Mouse (Mus musculus) megakaryocyte, embryonic 14.5 days (primary cell): Measurements from ENCODE around the gene Asgr1. TPM values are rescaled to one million over a fixed set of nuclear protein-coding genes. Genes with fewer than 3 reads are reported as not detected.

Experiments used
- H3K27me3 ChIP-seq: replicated peaks from 2 replicates; pipeline ENCODE3; 2012; ENCODE audit warnings: inconsistent platforms
- H3K36me3 ChIP-seq: replicated peaks from 2 replicates; pipeline ENCODE3; 2012; ENCODE audit warnings: low read length, inconsistent platforms, mixed read lengths
- H3K4me1 ChIP-seq: 2 replicates; pipeline ENCODE4 v1.6.1; 2012; ENCODE audit warnings: inconsistent platforms
- H3K4me3 ChIP-seq: replicated peaks from 2 replicates; pipeline ENCODE3; 2012; ENCODE audit warnings: moderate library complexity, mild to moderate bottlenecking, inconsistent platforms
- H3K9me3 ChIP-seq: 2 replicates; pipeline ENCODE4 v1.6.1; 2012; ENCODE audit warnings: inconsistent platforms
- FLI1 ChIP-seq: IDR thresholded peaks from 2 replicates; pipeline ENCODE4 v1.6.1; 2012; ENCODE audit warnings: low read length, inconsistent platforms, mixed read lengths
- GATA1 ChIP-seq: IDR thresholded peaks from 3 replicates; pipeline ENCODE4 v1.6.1; 2012; ENCODE audit warnings: mixed read lengths, low read length, inconsistent platforms, borderline replicate concordance
- polyA plus RNA-seq: library from polyadenylated mRNA; stranded (reverse); fragments of >175 nt; gene quantifications from 2 replicates; pipeline ENCODE4 v1.2.3, GENCODE M21; 2012; ENCODE audit warnings: low replicate concordance; ENCODE audit not compliant: insufficient read depth

Asgr1 gene
- polyA plus RNA-seq, 1 experiment = 0.36 TPM

- H3K27me3 ChIP-seq = peaks cover 61% of the 10 kb centered on the region
- H3K4me3 ChIP-seq = no peak overlapping the region
- peaks cover 15% of the 10 kb centered on the region for H3K9me3 ChIP-seq
- peaks cover 26% of the 10 kb centered on the region for H3K4me1 ChIP-seq
- H3K36me3 ChIP-seq = no peaks in the 10 kb centered on the region
- TF ChIP-seq FLI1 (no peak), GATA1 (no peak)
Observed at GRCm38 (mm10) chr11:70080803-70081590, 27.1 kb downstream of the Asgr1 start.

- TF ChIP-seq GATA1 (no peak), FLI1 (no peak)
- peaks cover 30% of the 10 kb centered on the region for H3K9me3 ChIP-seq
- peaks cover 24% of the 10 kb centered on the region for H3K4me1 ChIP-seq
- H3K27me3 ChIP-seq = peaks cover 63% of the 10 kb centered on the region
- no peaks in the 10 kb centered on the region for H3K36me3 ChIP-seq
- no peak overlapping the region for H3K4me3 ChIP-seq
Observed at GRCm38 (mm10) chr11:70084563-70084962, 30.7 kb downstream of the Asgr1 start.

DNA sequence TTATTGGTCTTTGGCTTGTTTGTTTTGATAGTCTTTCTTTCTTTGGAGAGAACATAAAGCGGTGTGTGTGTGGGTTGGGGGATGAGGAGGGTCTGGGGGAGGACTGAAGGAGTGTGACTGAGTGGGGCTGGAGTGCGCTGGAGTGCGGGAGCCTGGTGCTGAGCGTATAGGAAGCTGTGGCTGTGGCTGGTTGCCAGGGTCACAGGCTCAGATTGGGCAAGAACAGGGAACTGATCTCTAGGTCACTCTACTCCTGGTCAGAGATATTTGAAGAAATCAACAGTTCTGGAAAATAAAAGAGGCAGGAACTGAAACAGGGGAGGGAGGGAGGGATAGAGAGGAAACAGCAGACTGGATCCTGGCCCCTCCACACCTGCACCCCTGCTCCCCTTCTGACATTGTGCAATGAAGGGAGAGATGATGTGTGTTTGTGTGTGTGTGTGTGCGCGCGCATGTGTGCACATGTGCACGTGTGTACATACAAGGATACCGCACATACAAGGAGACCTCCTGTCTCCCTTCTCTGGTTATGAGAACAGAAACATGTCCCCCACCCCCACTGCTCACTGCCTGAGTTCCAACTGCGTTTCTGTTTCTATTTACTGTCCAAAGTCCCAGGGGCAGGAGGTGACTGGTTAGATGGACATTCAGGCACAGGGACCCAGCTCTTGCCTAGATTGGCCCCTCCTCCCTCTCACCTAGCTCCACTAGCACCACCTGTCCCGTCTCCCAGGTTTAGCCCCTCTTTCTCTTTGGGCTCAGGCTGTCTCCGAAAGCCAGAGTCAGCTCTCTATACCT, 38.3 kb downstream of the Asgr1 start, which contains the start of gene Asgr2:
Gene Asgr2 (plus strand): TSS at position 659 of the 798 bp plus-strand sequence.
- Histone ChIP-seq H3K27me3 (peaks cover 65% of the 10 kb centered on the region), H3K4me1 (peaks cover 4% of the 10 kb centered on the region; the same call in 1 of the 2 replicates), H3K9me3 (peaks cover 7% of the 10 kb centered on the region), H3K4me3 (peak within 1 kb of the TSS; percentile 51), H3K36me3 (no peaks in the 10 kb centered on the region)
- TF ChIP-seq FLI1 (no peak), GATA1 (no peak)

GRCm38 (mm10) chr11:70097396-70097795, 43.5 kb downstream of the Asgr1 start:
- Histone ChIP-seq H3K9me3 (peaks cover 15% of the 10 kb centered on the region), H3K36me3 (no peaks in the 10 kb centered on the region), H3K4me1 (peaks cover 10% of the 10 kb centered on the region), H3K27me3 (peaks cover 70% of the 10 kb centered on the region), H3K4me3 (no peak overlapping the region)
- TF ChIP-seq GATA1 = no peak
- TF ChIP-seq FLI1 = no peak

DNA sequence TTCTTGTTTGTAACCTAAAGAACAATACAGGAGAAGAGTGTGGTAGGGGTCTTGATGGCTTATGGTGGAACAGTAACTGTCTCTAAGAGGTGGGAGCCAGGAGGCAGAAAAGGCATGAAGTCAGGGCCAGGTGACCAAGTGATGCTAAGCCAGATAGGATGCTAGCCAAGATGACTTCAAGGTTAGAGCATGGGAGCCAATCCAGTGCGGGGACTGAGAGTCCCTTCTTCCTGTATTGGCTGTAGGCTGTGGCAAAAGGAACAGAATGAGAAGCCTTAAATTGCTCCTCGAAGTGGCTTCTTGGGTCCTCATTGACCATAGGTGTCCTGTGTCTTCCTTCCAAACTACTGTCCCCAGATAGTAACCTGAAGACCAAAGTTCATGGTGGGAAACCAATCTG, 45.2 kb downstream of the Asgr1 start:
- TF ChIP-seq FLI1 (no peak), GATA1 (no peak)
- Histone ChIP-seq H3K4me1 (peaks cover 10% of the 10 kb centered on the region), H3K9me3 (peaks cover 15% of the 10 kb centered on the region), H3K27me3 (peaks cover 67% of the 10 kb centered on the region), H3K36me3 (no peaks in the 10 kb centered on the region), H3K4me3 (no peak overlapping the region)

DNA sequence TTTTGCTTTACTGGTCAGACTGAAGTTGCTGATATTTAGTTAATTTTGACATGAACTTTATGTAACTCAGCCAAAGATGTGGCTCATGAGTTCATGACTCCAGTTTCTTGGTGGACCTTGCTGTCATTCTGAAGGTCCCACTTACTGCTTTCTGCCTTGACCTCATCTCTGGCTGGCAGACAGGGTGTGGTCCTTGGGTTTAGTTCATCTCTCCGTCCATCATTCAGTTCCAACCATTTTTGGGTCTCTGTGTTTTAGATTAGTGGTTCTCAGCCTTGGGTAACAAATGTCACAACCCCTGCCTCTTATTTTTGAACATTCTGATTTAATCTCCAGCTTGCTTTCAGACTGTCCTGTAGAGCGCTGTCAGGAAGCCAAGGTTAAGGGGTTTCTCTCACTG, 45.9 kb downstream of the Asgr1 start:
- H3K4me1 ChIP-seq = peaks cover 10% of the 10 kb centered on the region
- TF ChIP-seq GATA1 = no peak
- no peak for TF ChIP-seq FLI1
- peaks cover 15% of the 10 kb centered on the region for H3K9me3 ChIP-seq
- no peaks in the 10 kb centered on the region for H3K36me3 ChIP-seq
- H3K4me3 ChIP-seq = no peak overlapping the region
- H3K27me3 ChIP-seq = peaks cover 68% of the 10 kb centered on the region

GRCm38 (mm10) chr11:70103701-70104315, 49.9 kb downstream of the Asgr1 start:
- Histone ChIP-seq H3K36me3 (no peaks in the 10 kb centered on the region), H3K4me1 (peaks cover 12% of the 10 kb centered on the region)

GRCm38 (mm10) chr11:70107085-70107484, 53.2 kb downstream of the Asgr1 start:
- Histone ChIP-seq H3K4me1 (peaks cover 18% of the 10 kb centered on the region), H3K4me3 (no peak overlapping the region), H3K9me3 (no peaks in the 10 kb centered on the region), H3K36me3 (no peaks in the 10 kb centered on the region), H3K27me3 (peaks cover 41% of the 10 kb centered on the region)
- TF ChIP-seq GATA1 (no peak), FLI1 (no peak)

More at GRCm38 (mm10) chr11:70103701-70104315, 49.9 kb downstream of the Asgr1 start:
- no peak overlapping the region for H3K4me3 ChIP-seq
- peaks cover 55% of the 10 kb centered on the region for H3K27me3 ChIP-seq
- H3K9me3 ChIP-seq = peaks cover 4% of the 10 kb centered on the region
- no peak for TF ChIP-seq GATA1
- no peak for TF ChIP-seq FLI1

Other genes with a start within 250 kb of the Asgr1 start
- not detected in 2 replicates for gene Tmem102, start 248.5 kb upstream of the Asgr1 start, polyA plus RNA-seq
- gene Gm39566, start 238.8 kb upstream of the Asgr1 start, polyA plus RNA-seq = not detected in 2 replicates
- not detected in 2 replicates for gene Spem2, start 235.6 kb upstream of the Asgr1 start, polyA plus RNA-seq
- gene Spem1, start 231.9 kb upstream of the Asgr1 start, polyA plus RNA-seq = not detected in 2 replicates
- gene Nlgn2, start 216.3 kb upstream of the Asgr1 start, polyA plus RNA-seq = 4.9 and 17.7 TPM in 2 replicates
- gene Tmem256, start 215.6 kb upstream of the Asgr1 start, polyA plus RNA-seq = 742 and 1,105 TPM in 2 replicates
- 41.3 and 79.4 TPM in 2 replicates for gene Plscr3, start 207.7 kb upstream of the Asgr1 start, polyA plus RNA-seq
- gene Tnk1, start 195.4 kb upstream of the Asgr1 start, polyA plus RNA-seq = not detected in 2 replicates
- gene Tmem95, start 176.1 kb upstream of the Asgr1 start, polyA plus RNA-seq = not detected in 2 replicates
- 0.98 TPM in 1 of 2 replicates, not detected in the other for gene Kctd11, start 172.7 kb upstream of the Asgr1 start, polyA plus RNA-seq
- 47.6 and 58.4 TPM in 2 replicates for gene Acap1, start 158.5 kb upstream of the Asgr1 start, polyA plus RNA-seq
- gene 2810408A11Rik, start 153.1 kb upstream of the Asgr1 start, polyA plus RNA-seq = 0.25 TPM in 1 of 2 replicates, not detected in the other
- gene Neurl4, start 153.0 kb upstream of the Asgr1 start, polyA plus RNA-seq = 17.6 and 26.8 TPM in 2 replicates
- 116 and 124 TPM in 2 replicates for gene Gps2, start 140.2 kb upstream of the Asgr1 start, polyA plus RNA-seq
- gene Eif5a, start 132.1 kb upstream of the Asgr1 start, polyA plus RNA-seq = 2,079 and 2,119 TPM in 2 replicates
- 0.75 TPM in 1 of 2 replicates, not detected in the other for gene Ybx2, start 118.3 kb upstream of the Asgr1 start, polyA plus RNA-seq
- gene Slc2a4, start 105.9 kb upstream of the Asgr1 start, polyA plus RNA-seq = not detected in 2 replicates
- gene Cldn7, start 89.3 kb upstream of the Asgr1 start, polyA plus RNA-seq = not detected in 2 replicates
- 289 and 291 TPM in 2 replicates for gene Ctdnep1, start 72.9 kb upstream of the Asgr1 start, polyA plus RNA-seq
- gene Elp5, start 71.6 kb upstream of the Asgr1 start, polyA plus RNA-seq = 11.0 TPM in 1 of 2 replicates, not detected in the other
- gene Gabarap, start 62.9 kb upstream of the Asgr1 start, polyA plus RNA-seq = 495 and 977 TPM in 2 replicates
- gene Phf23, start 58.3 kb upstream of the Asgr1 start, polyA plus RNA-seq = 24.1 and 85.6 TPM in 2 replicates
- 28.6 and 64.4 TPM in 2 replicates for gene Dvl2, start 53.5 kb upstream of the Asgr1 start, polyA plus RNA-seq
- 12.7 and 34.2 TPM in 2 replicates for gene Acadvl, start 38.7 kb upstream of the Asgr1 start, polyA plus RNA-seq
- gene Dlg4, start 37.1 kb upstream of the Asgr1 start, polyA plus RNA-seq = 16.1 and 22.0 TPM in 2 replicates
- 0.09 TPM in 1 of 2 replicates, not detected in the other for gene Asgr2, start 38.6 kb downstream of the Asgr1 start, polyA plus RNA-seq
- not detected in 2 replicates for gene Mgl2, start 76.2 kb downstream of the Asgr1 start, polyA plus RNA-seq
- 0.93 TPM in 1 of 2 replicates, not detected in the other for gene Clec10a, start 102.1 kb downstream of the Asgr1 start, polyA plus RNA-seq
- gene Slc16a11, start 158.7 kb downstream of the Asgr1 start, polyA plus RNA-seq = not detected in 2 replicates
- gene Slc16a13, start 167.0 kb downstream of the Asgr1 start, polyA plus RNA-seq = 5.3 and 8.1 TPM in 2 replicates
- not detected in 2 replicates for gene Bcl6b, start 175.7 kb downstream of the Asgr1 start, polyA plus RNA-seq
- 169 and 210 TPM in 2 replicates for gene 0610010K14Rik, start 183.8 kb downstream of the Asgr1 start, polyA plus RNA-seq
- gene Gm21988, start 185.7 kb downstream of the Asgr1 start, polyA plus RNA-seq = 25.7 and 41.9 TPM in 2 replicates
- 869 and 1,064 TPM in 2 replicates for gene Rnasek, start 185.8 kb downstream of the Asgr1 start, polyA plus RNA-seq
- gene Alox12, start 201.3 kb downstream of the Asgr1 start, polyA plus RNA-seq = 66.3 and 164 TPM in 2 replicates